In the genomic region with DNA sequence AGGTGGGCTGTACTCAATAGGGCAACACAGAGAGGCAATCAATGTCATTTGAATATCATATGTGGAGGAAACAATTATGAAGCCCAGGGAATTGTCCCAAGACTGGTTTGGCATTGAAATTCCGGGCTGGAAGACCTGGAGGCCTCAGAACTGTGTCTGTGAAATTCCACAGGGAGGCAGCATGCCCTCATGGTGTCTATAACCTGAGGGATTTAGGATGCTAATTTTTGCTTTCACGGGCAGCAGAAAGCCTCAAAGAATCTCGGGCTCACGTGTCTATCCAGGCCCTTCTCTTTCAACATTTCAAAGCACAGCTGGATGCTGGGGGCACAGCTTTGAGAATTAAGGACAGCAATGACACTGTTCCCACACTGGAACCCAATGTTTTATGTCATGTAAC, we compare ENCODE assay signal across 8 mouse cellular contexts. TPM values are rescaled to one million over a fixed set of nuclear protein-coding genes. Genes with fewer than 3 reads are reported as not detected.
A peak's percentile ranks its signal among the peaks of the same experiment; 100 is the strongest.
DNase-seq lines count a peak whose midpoint lies in the region; TF ChIP-seq lines count a peak whose summit lies in the region.
"Had no signal": no experiment of that assay in that cellular context is flagged by ENCODE, and none has a peak within 500 bp of the region (broad histone marks: within the 10 kb centered on the region; RNA-seq: fewer than 3 reads in every experiment).

No protein-coding gene starts in this region.

- H3K4me1 ChIP-seq in lung, adult 2 months (ENCODE audit: control insufficient read depth, insufficient read depth, low read length), result no peaks in the 10 kb centered on the region
- H3K4me1 ChIP-seq: embryonic facial prominence, embryonic 12.5 days had no signal

- 0 out of 2 replicates have a peak, but pooled peaks have one; percentile 17 for TF ChIP-seq CTCF in lung, adult 2 months (IDR thresholded peaks at IDR 0.05; ENCODE audit: insufficient read depth, low read length)

- no peak for TF ChIP-seq POLR2A in lung, adult 2 months (IDR thresholded peaks at IDR 0.05; ENCODE audit: borderline replicate concordance, extremely low read depth, low read depth, low read length)

- H3K4me3 ChIP-seq in lung, adult 2 months (replicated peaks; ENCODE audit: extremely low read depth, low read depth, low read length), result no peak overlapping the region
- H3K4me3 ChIP-seq: embryonic facial prominence, embryonic 12.5 days had no signal

- 21% methylated on average over 4 of the region's 4 CpGs for WGBS in lung, adult 2 months

- DNase-seq in lung, adult 2 months, result no peak
- no peak for DNase-seq in lung, postnatal 14 days
- DNase-seq in adrenal gland, postnatal 36 days, result peak; percentile 12 to 36
- DNase-seq in embryo, embryonic 11 days, result peak; percentile 41
- peak; percentile 28 to 34 for DNase-seq in left cerebral cortex, adult 18-20 months (ENCODE audit: low spot score in 2 of 2)
- DNase-seq in thymus, postnatal 14 days, result no peak
- DNase-seq in B cell, adult 2 months, result no peak

RNA-seq across cellular contexts. Expression of a gene that starts 45.5 kb away (rescaled TPM):
- 5.5 and 6.1 TPM in 2 replicates for polyA plus RNA-seq in lung, adult 2 months (2012; rRNA removed)
- 10 to 100 TPM in 1 of 2 experiments, 1 to 10 TPM in 1; 9.4 to 10.2 TPM for total RNA-seq in adrenal gland, postnatal 36 days (2021)
- total RNA-seq in left cerebral cortex, adult 18-20 months (2021), result 1 to 10 TPM; 8.2 to 9.5 TPM

Comparison
In these comparisons a context has a peak if more than half of its experiments do, and no peak if none do; other contexts are left out.
1. DNase-seq: peak in adrenal gland, postnatal 36 days (2 of 2), embryo, embryonic 11 days (single experiment) and left cerebral cortex, adult 18-20 months (2 of 2); none in lung, adult 2 months (single experiment), lung, postnatal 14 days (single experiment), thymus, postnatal 14 days (single experiment) and B cell, adult 2 months (0 of 2).